Mouse (Mus musculus): Measurements from ENCODE around the gene Pkhd1. TPM values are rescaled to one million over a fixed set of nuclear protein-coding genes. Genes with fewer than 3 reads are reported as not detected.

Gene Pkhd1
- polyA plus RNA-seq (2012; ENCODE audit: insufficient read depth, low replicate concordance) = not detected in 2 replicates

DNA sequence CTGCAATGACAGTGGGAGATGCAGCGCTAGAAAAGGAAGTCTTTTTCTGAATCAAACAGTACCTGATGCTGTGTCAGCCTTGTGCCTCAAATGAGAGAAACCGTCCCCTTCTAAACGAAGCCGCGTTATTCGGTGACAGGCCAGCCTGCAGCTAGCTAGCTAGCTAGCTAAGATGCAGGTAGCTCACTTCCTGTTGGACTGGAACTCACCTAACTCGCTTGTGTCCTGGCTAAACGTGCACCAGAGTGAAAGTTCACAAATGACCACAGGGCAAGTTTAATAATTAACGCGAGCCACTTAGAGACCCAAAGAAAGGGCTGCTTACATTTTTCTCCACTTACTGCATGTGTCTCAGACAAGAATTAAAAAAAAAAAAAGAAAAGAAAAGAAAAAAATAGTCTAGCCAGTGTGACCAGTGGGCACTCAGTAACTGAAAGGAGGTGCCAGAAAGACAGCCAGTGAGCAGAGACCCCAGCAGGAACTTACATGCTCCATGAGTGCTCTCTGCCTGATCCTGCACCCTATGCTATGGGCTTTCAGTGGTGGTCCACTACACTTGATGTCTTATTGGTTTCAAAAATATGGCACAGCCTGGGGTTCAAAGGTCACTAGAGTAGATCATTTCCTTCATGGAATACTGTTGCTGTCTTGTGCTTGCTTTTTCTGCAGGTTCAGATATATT, at the start of gene Pkhd1:
Gene Pkhd1 (minus strand): TSS at position 216 of the 682 bp plus-strand sequence.
- Histone ChIP-seq H3K27me3 (replicated peaks) (no peaks in the 10 kb centered on the region), H3K36me3 (replicated peaks; ENCODE audit: low read length) (no peaks in the 10 kb centered on the region), H3K9me3 (no peaks in the 10 kb centered on the region), H3K4me1 (no peaks in the 10 kb centered on the region), H3K4me3 (replicated peaks) (no peak within 1 kb of the TSS)
- TF ChIP-seq FLI1 (IDR thresholded peaks at IDR 0.05; ENCODE audit: low read length) = no peak
- no peak for TF ChIP-seq GATA1 (IDR thresholded peaks at IDR 0.05; ENCODE audit: borderline replicate concordance, low read length)

DNA sequence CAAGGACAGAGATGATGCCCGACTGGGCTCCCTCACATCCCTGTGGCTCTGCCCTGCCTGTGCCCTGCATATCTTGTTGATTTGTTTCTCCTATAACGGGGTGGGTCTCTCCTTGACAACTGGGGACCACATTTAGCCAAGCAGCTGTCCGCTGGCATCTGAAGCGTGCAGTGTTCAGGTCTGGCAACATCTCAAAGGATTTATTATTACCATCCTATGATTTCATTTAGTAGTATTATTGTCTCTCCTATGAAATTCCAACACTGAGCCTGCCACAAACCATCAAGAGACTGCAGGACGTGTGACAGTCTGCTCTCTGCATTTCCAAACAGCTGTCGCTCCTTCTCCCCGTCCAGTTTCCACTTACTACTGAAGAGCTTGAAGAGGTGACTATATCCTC, 49.7 kb upstream of the Pkhd1 start:
- no peaks in the 10 kb centered on the region for H3K9me3 ChIP-seq
- no peak overlapping the region for H3K4me3 ChIP-seq (replicated peaks)
- H3K4me1 ChIP-seq = no peaks in the 10 kb centered on the region
- no peaks in the 10 kb centered on the region for H3K36me3 ChIP-seq (replicated peaks; ENCODE audit: low read length)
- TF ChIP-seq GATA1 (IDR thresholded peaks at IDR 0.05; ENCODE audit: borderline replicate concordance, low read length) (no peak), FLI1 (IDR thresholded peaks at IDR 0.05; ENCODE audit: low read length) (no peak)
- no peaks in the 10 kb centered on the region for H3K27me3 ChIP-seq (replicated peaks)

DNA sequence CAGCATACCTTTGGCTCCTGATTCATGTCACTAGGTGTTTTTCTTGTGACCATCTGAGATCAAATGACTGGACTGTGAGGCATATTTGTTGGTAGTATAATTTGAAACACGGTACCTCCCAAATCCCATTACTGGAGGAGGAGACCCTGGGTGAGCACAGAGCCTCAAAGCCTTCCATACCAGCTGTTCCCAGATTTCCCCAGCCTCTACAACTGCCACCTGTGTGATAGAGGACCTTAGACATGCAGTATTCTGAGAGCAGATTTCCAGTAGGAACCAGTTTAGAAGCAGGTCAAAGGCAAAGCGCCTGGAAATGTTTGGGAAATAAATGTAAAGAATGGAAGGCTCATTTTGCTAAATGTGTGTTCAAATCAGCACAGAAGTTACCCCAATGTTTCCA, 48.4 kb upstream of the Pkhd1 start:
- Histone ChIP-seq H3K9me3 (no peaks in the 10 kb centered on the region), H3K4me1 (no peaks in the 10 kb centered on the region), H3K36me3 (replicated peaks; ENCODE audit: low read length) (no peaks in the 10 kb centered on the region), H3K4me3 (replicated peaks) (no peak overlapping the region), H3K27me3 (replicated peaks) (no peaks in the 10 kb centered on the region)
- TF ChIP-seq GATA1 (IDR thresholded peaks at IDR 0.05; ENCODE audit: borderline replicate concordance, low read length) (no peak), FLI1 (IDR thresholded peaks at IDR 0.05; ENCODE audit: low read length) (no peak)

DNA sequence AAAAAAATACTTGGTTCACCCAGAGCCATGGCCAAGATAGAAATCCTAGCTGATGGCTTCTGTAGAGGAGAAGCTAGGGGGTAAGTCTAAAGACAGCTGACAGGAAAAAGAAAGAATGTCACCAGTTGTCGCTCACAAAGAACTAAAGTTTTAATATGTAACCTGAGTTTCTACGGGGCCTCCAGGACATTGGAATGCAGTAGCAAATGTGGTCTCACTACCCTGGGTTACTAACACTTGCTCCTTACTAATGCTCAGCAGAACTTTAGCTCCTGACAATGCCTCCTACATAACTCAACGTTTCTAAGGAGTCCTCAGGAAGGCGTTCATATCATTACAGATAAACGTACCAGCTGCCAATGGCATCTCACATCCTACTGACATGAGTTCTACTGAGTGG, 37.2 kb upstream of the Pkhd1 start:
- H3K4me1 ChIP-seq = no peaks in the 10 kb centered on the region
- H3K4me3 ChIP-seq (replicated peaks) = no peak overlapping the region
- TF ChIP-seq FLI1 (IDR thresholded peaks at IDR 0.05; ENCODE audit: low read length) = no peak
- TF ChIP-seq GATA1 (IDR thresholded peaks at IDR 0.05; ENCODE audit: borderline replicate concordance, low read length) = no peak
- H3K9me3 ChIP-seq = peaks cover 5% of the 10 kb centered on the region
- H3K36me3 ChIP-seq (replicated peaks; ENCODE audit: low read length) = no peaks in the 10 kb centered on the region
- H3K27me3 ChIP-seq (replicated peaks) = no peaks in the 10 kb centered on the region

DNA sequence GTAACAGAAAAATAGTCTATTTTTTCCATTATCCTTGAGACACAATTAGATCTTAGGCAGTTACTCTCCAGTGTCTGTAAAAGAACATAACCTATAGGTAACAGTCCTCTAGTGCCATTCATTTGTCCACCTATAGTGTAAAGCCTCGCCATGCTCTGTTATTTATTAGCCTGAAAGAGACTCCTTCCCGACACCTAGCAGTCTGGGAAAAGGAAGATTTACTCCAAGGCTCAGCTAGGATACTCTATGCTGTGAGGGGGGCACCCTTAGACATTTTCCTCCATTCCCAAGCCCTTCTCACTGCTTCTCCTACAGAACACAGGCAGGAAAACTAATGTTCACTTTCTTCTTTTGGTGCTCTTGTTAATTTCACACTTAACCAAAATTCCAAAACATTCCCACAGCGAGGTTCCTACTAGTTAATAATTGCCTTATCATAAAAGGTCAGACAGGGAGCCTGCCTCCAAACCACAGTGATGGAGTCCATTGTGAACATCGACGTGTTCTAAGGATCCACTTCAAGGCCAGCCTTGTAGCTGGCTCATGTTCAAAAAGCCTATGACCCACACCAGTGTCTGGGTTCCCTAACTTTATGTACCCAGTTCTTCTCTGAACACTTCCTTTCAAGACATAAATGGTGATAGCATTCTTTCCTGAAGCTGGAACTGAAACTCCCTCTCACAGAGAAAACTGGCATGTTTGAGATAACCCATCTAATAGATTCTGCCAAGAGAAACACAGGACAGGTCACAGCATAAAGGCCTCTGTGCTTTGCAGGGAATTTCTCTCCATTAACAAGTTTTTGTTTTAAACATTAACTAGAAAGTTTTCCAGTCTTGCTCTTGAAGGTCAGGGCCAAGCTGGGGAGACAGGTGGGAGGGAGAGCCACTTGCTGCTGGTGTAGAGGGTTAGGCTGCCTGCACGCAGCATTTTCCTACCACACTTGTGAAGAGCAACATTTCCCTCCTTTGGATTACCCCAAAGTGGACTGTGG, 35.9 kb upstream of the Pkhd1 start:
- Histone ChIP-seq H3K9me3 (peaks cover 5% of the 10 kb centered on the region), H3K4me1 (no peaks in the 10 kb centered on the region), H3K4me3 (replicated peaks) (no peak overlapping the region), H3K27me3 (replicated peaks) (no peaks in the 10 kb centered on the region), H3K36me3 (replicated peaks; ENCODE audit: low read length) (no peaks in the 10 kb centered on the region)
- TF ChIP-seq GATA1 (IDR thresholded peaks at IDR 0.05; ENCODE audit: borderline replicate concordance, low read length) (no peak), FLI1 (IDR thresholded peaks at IDR 0.05; ENCODE audit: low read length) (no peak)

DNA sequence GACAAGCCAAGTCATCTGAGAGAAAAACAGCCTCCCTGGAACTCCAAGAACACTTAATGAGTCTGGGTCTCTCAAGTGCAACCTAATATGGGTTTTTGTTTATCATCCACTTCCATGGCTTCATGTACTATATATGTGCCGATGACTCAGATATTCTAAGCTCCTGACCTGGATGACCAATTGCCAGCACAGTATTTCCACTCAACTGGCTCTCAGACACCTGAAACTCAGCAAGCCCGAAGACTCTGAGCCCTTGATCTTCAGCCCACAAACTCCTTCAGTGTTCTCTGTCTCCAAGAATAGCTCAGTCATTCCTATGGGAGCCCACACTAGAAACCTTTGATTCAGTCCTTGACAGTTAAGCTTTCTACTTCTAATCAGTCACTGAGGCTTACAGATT, 17.0 kb upstream of the Pkhd1 start:
- Histone ChIP-seq H3K27me3 (replicated peaks) (no peaks in the 10 kb centered on the region), H3K4me3 (replicated peaks) (no peak overlapping the region), H3K9me3 (no peaks in the 10 kb centered on the region), H3K36me3 (replicated peaks; ENCODE audit: low read length) (no peaks in the 10 kb centered on the region), H3K4me1 (no peaks in the 10 kb centered on the region)
- TF ChIP-seq FLI1 (IDR thresholded peaks at IDR 0.05; ENCODE audit: low read length) = no peak
- TF ChIP-seq GATA1 (IDR thresholded peaks at IDR 0.05; ENCODE audit: borderline replicate concordance, low read length) = no peak

DNA sequence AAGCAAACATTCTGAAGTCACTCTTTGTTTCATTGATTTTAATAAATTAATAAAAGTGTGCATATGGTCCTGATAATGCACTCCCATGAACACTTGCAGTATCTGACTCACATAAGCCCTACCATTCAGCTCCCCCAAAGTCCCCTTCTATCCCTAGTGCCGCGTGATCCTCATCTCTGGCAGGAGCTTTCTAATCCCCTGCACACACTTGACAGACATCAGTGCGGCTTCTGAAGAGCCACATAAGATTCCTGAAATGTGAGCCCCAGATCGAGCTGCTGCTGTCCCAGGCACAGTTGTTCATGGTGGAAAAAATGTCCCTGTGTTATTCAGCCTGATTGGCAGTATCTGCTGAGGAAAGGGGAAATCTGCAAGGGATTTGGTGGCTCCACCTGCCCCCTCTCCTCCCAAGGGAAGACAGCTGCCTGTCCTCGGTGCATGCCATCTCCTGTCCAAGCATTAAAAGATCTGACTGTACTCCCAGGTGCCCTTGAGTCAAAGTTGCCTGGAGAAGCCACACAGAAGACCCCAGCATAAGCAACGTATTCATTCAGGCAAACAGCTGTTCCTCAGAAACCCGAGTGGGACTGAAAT, 15.5 kb upstream of the Pkhd1 start:
- H3K9me3 ChIP-seq = no peaks in the 10 kb centered on the region
- H3K27me3 ChIP-seq (replicated peaks) = no peaks in the 10 kb centered on the region
- TF ChIP-seq FLI1 (IDR thresholded peaks at IDR 0.05; ENCODE audit: low read length) (no peak), GATA1 (IDR thresholded peaks at IDR 0.05; ENCODE audit: borderline replicate concordance, low read length) (no peak)
- no peaks in the 10 kb centered on the region for H3K4me1 ChIP-seq
- H3K36me3 ChIP-seq (replicated peaks; ENCODE audit: low read length) = no peaks in the 10 kb centered on the region
- H3K4me3 ChIP-seq (replicated peaks) = no peak overlapping the region

DNA sequence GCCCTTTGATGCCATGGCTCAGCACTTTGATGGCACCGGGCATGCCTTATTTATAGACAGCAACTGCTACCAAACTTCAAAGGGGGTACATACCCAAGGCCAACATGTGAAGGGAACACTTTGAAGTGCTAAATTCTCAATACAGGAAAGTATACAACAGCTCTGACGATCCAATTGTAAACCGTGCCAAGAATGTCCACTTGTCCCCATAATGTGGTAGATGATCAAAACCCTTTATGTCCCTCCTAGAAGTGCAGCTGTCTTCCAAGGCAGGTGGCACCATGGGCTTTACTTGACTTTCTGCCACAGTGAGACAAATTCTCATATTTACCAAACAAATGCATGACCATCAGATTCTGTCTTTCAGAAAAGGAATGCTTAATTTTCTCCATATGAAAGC, 6.7 kb upstream of the Pkhd1 start:
- Histone ChIP-seq H3K9me3 (no peaks in the 10 kb centered on the region), H3K4me1 (no peaks in the 10 kb centered on the region), H3K4me3 (replicated peaks) (no peak overlapping the region), H3K36me3 (replicated peaks; ENCODE audit: low read length) (no peaks in the 10 kb centered on the region), H3K27me3 (replicated peaks) (no peaks in the 10 kb centered on the region)
- TF ChIP-seq GATA1 (IDR thresholded peaks at IDR 0.05; ENCODE audit: borderline replicate concordance, low read length) (no peak), FLI1 (IDR thresholded peaks at IDR 0.05; ENCODE audit: low read length) (no peak)

DNA sequence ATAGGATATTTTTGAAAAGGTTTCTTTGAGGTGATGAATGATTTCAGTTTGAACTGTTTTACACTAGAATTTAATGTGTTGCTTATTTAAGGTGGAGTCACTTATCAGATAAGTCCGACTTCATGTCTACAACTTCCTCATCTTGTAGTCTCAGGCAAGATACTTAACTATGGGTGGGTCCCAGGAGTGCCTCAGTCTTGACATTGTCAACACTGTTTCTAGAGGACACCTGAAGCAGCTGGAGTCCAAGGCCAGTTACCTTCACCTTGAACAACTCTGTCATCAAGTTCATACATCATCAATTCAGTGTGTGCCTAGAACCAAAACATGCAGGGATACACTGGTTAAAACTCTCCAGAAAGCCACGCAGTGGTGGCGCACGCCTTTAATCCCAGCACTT, 5.5 kb upstream of the Pkhd1 start:
- H3K4me1 ChIP-seq = no peaks in the 10 kb centered on the region
- H3K36me3 ChIP-seq (replicated peaks; ENCODE audit: low read length) = no peaks in the 10 kb centered on the region
- H3K4me3 ChIP-seq (replicated peaks) = no peak overlapping the region
- TF ChIP-seq FLI1 (IDR thresholded peaks at IDR 0.05; ENCODE audit: low read length) (no peak), GATA1 (IDR thresholded peaks at IDR 0.05; ENCODE audit: borderline replicate concordance, low read length) (no peak)
- no peaks in the 10 kb centered on the region for H3K9me3 ChIP-seq
- H3K27me3 ChIP-seq (replicated peaks) = no peaks in the 10 kb centered on the region

Data from megakaryocyte, embryonic 14.5 days (primary cell).